Mouse (Mus musculus): ENCODE measurements at regions not wholly inside any gene's neighbourhood (a gene's known extent, or its start where the extent isn't known, plus 50 kb on each side); places are given as distances from the start of the nearest gene placed in this dataset.

DNA sequence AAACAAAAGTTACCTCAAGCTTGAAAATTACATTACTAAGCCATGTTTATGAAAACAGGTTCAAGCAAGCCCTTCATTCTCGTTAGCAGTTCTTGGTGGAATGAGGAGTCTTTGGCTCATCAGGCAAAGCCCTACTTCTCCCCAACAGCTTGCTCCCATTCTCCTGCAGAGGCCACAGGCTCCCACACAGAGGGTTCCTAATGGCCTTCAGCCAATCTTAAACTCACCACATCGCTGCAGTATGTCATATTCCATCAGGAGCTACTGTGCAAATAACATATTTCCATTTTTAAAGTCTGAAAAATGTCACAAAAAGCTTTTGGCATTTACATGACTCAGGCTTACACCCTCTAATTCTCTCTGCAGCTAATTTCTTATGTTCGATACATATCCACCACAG is 512.0 kb downstream of the Efna5 start:
- WGBS = 82% methylated on average over 3 of the region's 3 CpGs

DNA sequence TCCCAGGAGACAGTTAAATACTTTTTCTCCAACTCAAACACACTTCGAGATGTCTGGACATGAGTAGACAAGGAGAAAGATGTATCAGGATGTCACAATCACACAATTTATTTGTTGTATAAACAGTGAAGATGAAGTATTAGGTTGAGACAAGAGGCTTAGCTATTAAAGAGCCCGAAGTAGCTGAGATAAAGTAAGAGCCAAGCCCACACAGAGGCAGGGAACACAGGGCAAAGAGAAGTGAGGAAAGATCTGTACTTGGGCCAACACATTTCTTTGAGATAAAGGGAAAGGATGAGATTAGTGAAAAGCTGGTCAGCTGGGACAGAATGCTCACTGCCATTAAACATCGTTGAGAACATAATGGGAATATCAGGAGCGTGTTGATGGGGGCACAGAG is 513.2 kb downstream of the Efna5 start:
- Histone ChIP-seq H3K9ac (ENCODE audit: low read depth, low read length) (no peak overlapping the region), H3K4me3 (ENCODE audit: low read length) (no peak overlapping the region), H3K36me3 (ENCODE audit: control insufficient read depth, insufficient read depth, low read length) (no peaks in the 10 kb centered on the region), H3K4me1 (ENCODE audit: control insufficient read depth, insufficient read depth, low read depth, low read length) (no peaks in the 10 kb centered on the region), H3K9me3 (ENCODE audit: control insufficient read depth, low read length) (no peaks in the 10 kb centered on the region), H3K27me3 (replicated peaks; ENCODE audit: control insufficient read depth, insufficient read depth, low read length) (no peaks in the 10 kb centered on the region), H3K4me2 (ENCODE audit: low read length) (no peak overlapping the region), H3K27ac (ENCODE audit: low read depth, low read length) (no peak overlapping the region)
- WGBS = 70% methylated on average over 4 of the region's 4 CpGs
- ATAC-seq = no peak

More for the DNA sequence above, 512.0 kb downstream of the Efna5 start:
- no peak overlapping the region for H3K27ac ChIP-seq (ENCODE audit: low read depth, low read length)
- no peak overlapping the region for H3K9ac ChIP-seq (ENCODE audit: low read depth, low read length)
- no peak for ATAC-seq
- no peak overlapping the region for H3K4me2 ChIP-seq (ENCODE audit: low read length)
- H3K9me3 ChIP-seq (ENCODE audit: control insufficient read depth, low read length) = no peaks in the 10 kb centered on the region
- H3K27me3 ChIP-seq (replicated peaks; ENCODE audit: control insufficient read depth, insufficient read depth, low read length) = no peaks in the 10 kb centered on the region
- H3K4me3 ChIP-seq (ENCODE audit: low read length) = no peak overlapping the region
- no peaks in the 10 kb centered on the region for H3K4me1 ChIP-seq (ENCODE audit: control insufficient read depth, insufficient read depth, low read depth, low read length)
- H3K36me3 ChIP-seq (ENCODE audit: control insufficient read depth, insufficient read depth, low read length) = no peaks in the 10 kb centered on the region

DNA sequence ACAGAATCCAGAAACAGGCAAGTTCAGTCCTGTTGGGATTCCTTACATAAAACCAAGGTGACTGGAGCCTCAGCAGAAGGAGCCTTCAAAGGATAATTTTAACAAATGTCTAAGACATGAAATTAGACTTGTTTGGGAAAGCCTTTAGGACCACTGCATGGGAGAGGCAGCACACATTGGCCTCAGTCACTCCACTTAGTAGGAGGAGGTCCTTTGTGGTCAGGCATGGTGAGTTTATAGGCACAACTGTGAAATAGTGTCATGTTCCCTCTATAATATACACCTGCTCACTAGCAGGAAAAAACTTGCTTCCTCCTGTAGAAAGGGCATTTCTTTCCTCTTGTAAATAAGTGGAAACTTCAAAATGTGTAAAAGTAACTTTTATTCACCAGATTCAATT is 522.8 kb downstream of the Efna5 start:
- Histone ChIP-seq H3K27me3 (replicated peaks; ENCODE audit: control insufficient read depth, insufficient read depth, low read length) (no peaks in the 10 kb centered on the region), H3K4me1 (ENCODE audit: control insufficient read depth, insufficient read depth, low read depth, low read length) (no peaks in the 10 kb centered on the region), H3K4me3 (ENCODE audit: low read length) (no peak overlapping the region), H3K4me2 (ENCODE audit: low read length) (no peak overlapping the region), H3K27ac (ENCODE audit: low read depth, low read length) (no peak overlapping the region), H3K9ac (ENCODE audit: low read depth, low read length) (no peak overlapping the region), H3K36me3 (ENCODE audit: control insufficient read depth, insufficient read depth, low read length) (no peaks in the 10 kb centered on the region), H3K9me3 (ENCODE audit: control insufficient read depth, low read length) (no peaks in the 10 kb centered on the region)
- ATAC-seq = no peak

GRCm38 (mm10) chr17:62337890-62338557 is 543.1 kb downstream of the Efna5 start:
- H3K4me3 ChIP-seq (ENCODE audit: low read length) = no peak overlapping the region
- 62% methylated on average over 10 of the region's 10 CpGs for WGBS
- no peaks in the 10 kb centered on the region for H3K4me1 ChIP-seq (ENCODE audit: control insufficient read depth, insufficient read depth, low read depth, low read length)
- H3K27me3 ChIP-seq (replicated peaks; ENCODE audit: control insufficient read depth, insufficient read depth, low read length) = no peaks in the 10 kb centered on the region
- no peaks in the 10 kb centered on the region for H3K9me3 ChIP-seq (ENCODE audit: control insufficient read depth, low read length)
- ATAC-seq = no peak
- no peak overlapping the region for H3K9ac ChIP-seq (ENCODE audit: low read depth, low read length)
- H3K27ac ChIP-seq (ENCODE audit: low read depth, low read length) = no peak overlapping the region
- no peaks in the 10 kb centered on the region for H3K36me3 ChIP-seq (ENCODE audit: control insufficient read depth, insufficient read depth, low read length)
- H3K4me2 ChIP-seq (ENCODE audit: low read length) = no peak overlapping the region

GRCm38 (mm10) chr17:62330226-62330625 is 550.9 kb downstream of the Efna5 start:
- Histone ChIP-seq H3K4me1 (ENCODE audit: control insufficient read depth, insufficient read depth, low read depth, low read length) (no peaks in the 10 kb centered on the region), H3K27me3 (replicated peaks; ENCODE audit: control insufficient read depth, insufficient read depth, low read length) (no peaks in the 10 kb centered on the region), H3K27ac (ENCODE audit: low read depth, low read length) (no peak overlapping the region), H3K9me3 (ENCODE audit: control insufficient read depth, low read length) (no peaks in the 10 kb centered on the region), H3K36me3 (ENCODE audit: control insufficient read depth, insufficient read depth, low read length) (no peaks in the 10 kb centered on the region), H3K9ac (ENCODE audit: low read depth, low read length) (no peak overlapping the region), H3K4me2 (ENCODE audit: low read length) (no peak overlapping the region), H3K4me3 (ENCODE audit: low read length) (no peak overlapping the region)
- no peak for ATAC-seq
- WGBS = 76% methylated on average over 4 of the region's 4 CpGs

DNA sequence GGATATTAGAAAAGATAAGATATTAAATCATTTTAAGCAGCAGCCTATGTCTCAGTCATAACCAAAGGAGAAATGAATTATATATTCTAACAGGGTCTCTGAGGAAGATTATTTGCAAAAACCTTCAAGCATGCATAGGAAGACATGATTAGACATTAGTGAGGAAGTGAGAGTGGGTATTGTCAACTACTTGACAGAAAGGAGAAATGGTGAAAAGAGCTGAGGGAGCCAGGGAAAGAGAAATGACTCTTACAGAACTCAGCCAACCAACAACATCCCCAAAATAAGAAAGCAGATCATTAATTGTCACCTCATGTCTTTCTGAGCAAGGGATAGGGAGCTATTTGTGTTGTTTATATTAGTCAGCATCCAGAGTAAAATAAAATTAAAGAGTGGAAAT is 554.3 kb downstream of the Efna5 start:
- H3K9ac ChIP-seq (ENCODE audit: low read depth, low read length) = no peak overlapping the region
- no peaks in the 10 kb centered on the region for H3K4me1 ChIP-seq (ENCODE audit: control insufficient read depth, insufficient read depth, low read depth, low read length)
- H3K4me3 ChIP-seq (ENCODE audit: low read length) = no peak overlapping the region
- H3K4me2 ChIP-seq (ENCODE audit: low read length) = no peak overlapping the region
- H3K27me3 ChIP-seq (replicated peaks; ENCODE audit: control insufficient read depth, insufficient read depth, low read length) = no peaks in the 10 kb centered on the region
- H3K27ac ChIP-seq (ENCODE audit: low read depth, low read length) = no peak overlapping the region
- no peaks in the 10 kb centered on the region for H3K9me3 ChIP-seq (ENCODE audit: control insufficient read depth, low read length)
- H3K36me3 ChIP-seq (ENCODE audit: control insufficient read depth, insufficient read depth, low read length) = no peaks in the 10 kb centered on the region
- ATAC-seq = no peak

GRCm38 (mm10) chr17:62319033-62319432 is 562.1 kb downstream of the Efna5 start:
- H3K9me3 ChIP-seq (ENCODE audit: control insufficient read depth, low read length) = no peaks in the 10 kb centered on the region
- WGBS = 69% methylated on average over 4 of the region's 4 CpGs
- no peak overlapping the region for H3K4me3 ChIP-seq (ENCODE audit: low read length)
- H3K4me2 ChIP-seq (ENCODE audit: low read length) = no peak overlapping the region
- no peaks in the 10 kb centered on the region for H3K36me3 ChIP-seq (ENCODE audit: control insufficient read depth, insufficient read depth, low read length)
- no peak overlapping the region for H3K9ac ChIP-seq (ENCODE audit: low read depth, low read length)
- H3K27ac ChIP-seq (ENCODE audit: low read depth, low read length) = no peak overlapping the region
- no peaks in the 10 kb centered on the region for H3K4me1 ChIP-seq (ENCODE audit: control insufficient read depth, insufficient read depth, low read depth, low read length)
- no peak for ATAC-seq
- H3K27me3 ChIP-seq (replicated peaks; ENCODE audit: control insufficient read depth, insufficient read depth, low read length) = no peaks in the 10 kb centered on the region

DNA sequence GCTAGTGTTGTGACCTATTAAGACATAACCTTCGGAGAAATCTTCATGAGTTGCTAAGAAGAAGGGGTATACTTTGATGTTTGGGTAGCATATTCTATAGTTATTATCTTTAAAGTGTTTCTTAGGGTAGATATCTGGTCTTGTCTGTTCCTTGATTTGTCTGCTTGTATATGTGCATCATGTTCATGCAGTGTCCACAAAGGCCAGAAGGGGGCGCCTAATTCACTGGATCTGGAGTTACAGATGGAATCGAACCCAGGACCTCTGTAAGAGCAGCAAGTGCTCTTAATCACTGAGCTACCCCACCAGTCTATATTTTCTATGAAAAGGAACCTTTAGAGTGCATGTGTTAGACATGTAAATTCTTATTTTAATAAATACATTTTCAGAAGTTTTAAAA is 571.1 kb downstream of the Efna5 start:
- Histone ChIP-seq H3K27me3 (replicated peaks; ENCODE audit: control insufficient read depth, insufficient read depth, low read length) (no peaks in the 10 kb centered on the region), H3K27ac (ENCODE audit: low read depth, low read length) (no peak overlapping the region), H3K9ac (ENCODE audit: low read depth, low read length) (no peak overlapping the region), H3K9me3 (ENCODE audit: control insufficient read depth, low read length) (no peaks in the 10 kb centered on the region), H3K36me3 (ENCODE audit: control insufficient read depth, insufficient read depth, low read length) (no peaks in the 10 kb centered on the region), H3K4me2 (ENCODE audit: low read length) (no peak overlapping the region), H3K4me3 (ENCODE audit: low read length) (no peak overlapping the region), H3K4me1 (ENCODE audit: control insufficient read depth, insufficient read depth, low read depth, low read length) (no peaks in the 10 kb centered on the region)
- 60% methylated on average over 3 of the region's 3 CpGs for WGBS
- no peak for ATAC-seq

- no peak overlapping the region for H3K27ac ChIP-seq (ENCODE audit: low read depth, low read length)
- H3K4me2 ChIP-seq (ENCODE audit: low read length) = no peak overlapping the region
- H3K36me3 ChIP-seq (ENCODE audit: control insufficient read depth, insufficient read depth, low read length) = no peaks in the 10 kb centered on the region
- H3K27me3 ChIP-seq (replicated peaks; ENCODE audit: control insufficient read depth, insufficient read depth, low read length) = no peaks in the 10 kb centered on the region
- 94% methylated on average over 2 of the region's 2 CpGs for WGBS
- no peak for ATAC-seq
- H3K9me3 ChIP-seq (ENCODE audit: control insufficient read depth, low read length) = no peaks in the 10 kb centered on the region
- no peaks in the 10 kb centered on the region for H3K4me1 ChIP-seq (ENCODE audit: control insufficient read depth, insufficient read depth, low read depth, low read length)
- no peak overlapping the region for H3K9ac ChIP-seq (ENCODE audit: low read depth, low read length)
- H3K4me3 ChIP-seq (ENCODE audit: low read length) = no peak overlapping the region
Observed at GRCm38 (mm10) chr17:62307111-62307510, 574.0 kb downstream of the Efna5 start.

- H3K9ac ChIP-seq (ENCODE audit: low read depth, low read length) = no peak overlapping the region
- no peak overlapping the region for H3K4me3 ChIP-seq (ENCODE audit: low read length)
- WGBS = 91% methylated on average over 1 of the region's 1 CpGs
- no peak overlapping the region for H3K27ac ChIP-seq (ENCODE audit: low read depth, low read length)
- no peak for ATAC-seq
- H3K4me2 ChIP-seq (ENCODE audit: low read length) = no peak overlapping the region
- no peaks in the 10 kb centered on the region for H3K4me1 ChIP-seq (ENCODE audit: control insufficient read depth, insufficient read depth, low read depth, low read length)
- H3K27me3 ChIP-seq (replicated peaks; ENCODE audit: control insufficient read depth, insufficient read depth, low read length) = no peaks in the 10 kb centered on the region
- H3K9me3 ChIP-seq (ENCODE audit: control insufficient read depth, low read length) = no peaks in the 10 kb centered on the region
- no peaks in the 10 kb centered on the region for H3K36me3 ChIP-seq (ENCODE audit: control insufficient read depth, insufficient read depth, low read length)
Observed at GRCm38 (mm10) chr17:62306524-62306923, 574.6 kb downstream of the Efna5 start.
